Mouse (Mus musculus) CH12.LX (cell line): ENCODE measurements around the gene Galnt17. TPM values are rescaled to one million over a fixed set of nuclear protein-coding genes. Genes with fewer than 3 reads are reported as not detected.

Source experiments
- DNase-seq: peaks from one replicate; pipeline ENCODE4 v3.0.0-alpha.2; 2013; ENCODE audit errors: extremely low read depth
- H3K27ac ChIP-seq: 2 replicates; pipeline ENCODE4 v1.5.1; 2012; ENCODE audit warnings: low read depth, mild to moderate bottlenecking, control low read depth, moderate library complexity; ENCODE audit not compliant: insufficient read depth
- H3K27me3 ChIP-seq: replicated peaks from 2 replicates; pipeline ENCODE3; 2012; ENCODE audit warnings: inconsistent platforms
- H3K36me3 ChIP-seq, 2 experiments: replicated peaks in 1 of 2; 2 replicates each; pipeline versions ENCODE3 to v1.6.1; 2012; ENCODE audit warnings: inconsistent platforms in 1 of 2, low read length in 1 of 2, mild to moderate bottlenecking in 1 of 2, mixed read lengths in 1 of 2, moderate library complexity in 1 of 2; ENCODE audit not compliant: control insufficient read depth in 1 of 2, insufficient read depth in 1 of 2
- H3K4me1 ChIP-seq, 2 experiments: 2 replicates each; pipeline ENCODE4 v1.6.1; 2012; ENCODE audit warnings: inconsistent platforms in 1 of 2, moderate library complexity in 1 of 2; ENCODE audit not compliant: insufficient read depth in 2 of 2, control insufficient read depth in 1 of 2
- H3K4me2 ChIP-seq: 2 replicates; pipeline ENCODE4 v1.6.1; 2012; ENCODE audit warnings: low read depth, mild to moderate bottlenecking, control low read depth; ENCODE audit not compliant: poor library complexity, insufficient read depth, severe bottlenecking
- H3K4me3 ChIP-seq, 3 experiments: fragments of 150-350 bp in 1 of 3; sonication (generic) in 1 of 3; replicated peaks in 1 of 3; 2 replicates each; pipeline versions ENCODE3 to v1.5.1; 2011 to 2012; ENCODE audit warnings: low read depth in 2 of 3, low read length in 2 of 3, mild to moderate bottlenecking in 2 of 3, moderate library complexity in 2 of 3, control low read depth in 1 of 3, improper control_type of control experiment in 1 of 3, inconsistent platforms in 1 of 3, mixed read lengths in 1 of 3; ENCODE audit not compliant: poor library complexity in 1 of 3
- H3K79me2 ChIP-seq: replicated peaks from 2 replicates; pipeline ENCODE4 v1.6.1; 2012; ENCODE audit warnings: mild to moderate bottlenecking, moderate library complexity; ENCODE audit not compliant: control insufficient read depth, poor library complexity, insufficient read depth, severe bottlenecking; ENCODE audit errors: extremely low read depth
- H3K9ac ChIP-seq: 2 replicates; pipeline ENCODE4 v1.6.1; 2012; ENCODE audit warnings: low read depth, mild to moderate bottlenecking, control low read depth, moderate library complexity; ENCODE audit not compliant: insufficient read depth
- H3K9me3 ChIP-seq: replicated peaks from 2 replicates; pipeline ENCODE3; 2012; ENCODE audit warnings: low read length, inconsistent platforms, mixed read lengths
- BHLHE40 ChIP-seq: IDR thresholded peaks from 2 replicates; pipeline ENCODE4 v1.6.1; 2011; ENCODE audit warnings: mild to moderate bottlenecking, low read depth, low read length, improper control_type of control experiment
- E2F4 ChIP-seq: IDR thresholded peaks from 2 replicates; pipeline ENCODE4 v1.6.1; 2011; ENCODE audit warnings: low read depth, low read length, improper control_type of control experiment; ENCODE audit not compliant: insufficient replicate concordance
- ELF1 ChIP-seq: IDR thresholded peaks from 2 replicates; pipeline ENCODE4 v1.6.1; 2014; ENCODE audit warnings: low read depth, mild to moderate bottlenecking, inconsistent platforms, low read length, improper control_type of control experiment
- EP300 ChIP-seq: IDR thresholded peaks from 2 replicates; pipeline ENCODE4 v1.6.1; 2011; ENCODE audit warnings: low read length, improper control_type of control experiment
- ETS1 ChIP-seq: conservative IDR thresholded peaks from 2 replicates; pipeline ENCODE4 v1.6.1; 2012; ENCODE audit warnings: low read depth, mild to moderate bottlenecking, inconsistent platforms, low read length, improper control_type of control experiment, moderate library complexity
- GABPA ChIP-seq: IDR thresholded peaks from 2 replicates; pipeline ENCODE4 v1.6.1; 2012; ENCODE audit warnings: low read depth, low read length, improper control_type of control experiment, inconsistent platforms; ENCODE audit not compliant: insufficient replicate concordance
- JUN ChIP-seq: IDR thresholded peaks from 2 replicates; pipeline ENCODE4 v1.6.1; 2011; ENCODE audit warnings: low read depth, mild to moderate bottlenecking, low read length, improper control_type of control experiment, moderate library complexity; ENCODE audit not compliant: insufficient read depth
- KAT2A ChIP-seq: IDR thresholded peaks from 2 replicates; pipeline ENCODE4 v1.6.1; 2012; ENCODE audit warnings: low read length, improper control_type of control experiment, inconsistent platforms; ENCODE audit not compliant: insufficient replicate concordance
- MAFK ChIP-seq: IDR thresholded peaks from 2 replicates; pipeline ENCODE4 v1.6.1; 2011; ENCODE audit warnings: low read length, improper control_type of control experiment; ENCODE audit not compliant: insufficient replicate concordance
- MEF2A ChIP-seq: IDR thresholded peaks from 2 replicates; pipeline ENCODE4 v1.6.1; 2014; ENCODE audit warnings: low read depth, mild to moderate bottlenecking, inconsistent platforms, low read length, improper control_type of control experiment, borderline replicate concordance
- MYC ChIP-seq: IDR thresholded peaks from 2 replicates; pipeline ENCODE4 v1.6.1; 2011; ENCODE audit warnings: low read depth, mild to moderate bottlenecking, improper control_type of control experiment, low read length
- NELFE ChIP-seq: IDR thresholded peaks from 2 replicates; pipeline ENCODE4 v1.6.1; 2011; ENCODE audit warnings: low read depth, low read length, improper control_type of control experiment
- NRF1 ChIP-seq: IDR thresholded peaks from 2 replicates; pipeline ENCODE4 v1.6.1; 2014; ENCODE audit warnings: low read depth, mild to moderate bottlenecking, inconsistent platforms, low read length, improper control_type of control experiment, moderate library complexity
- PAX5 ChIP-seq: IDR thresholded peaks from 2 replicates; pipeline ENCODE4 v1.6.1; 2012; ENCODE audit warnings: low read length, inconsistent platforms, mixed read lengths
- POLR2AphosphoS2 ChIP-seq: IDR thresholded peaks from 2 replicates; pipeline ENCODE4 v1.6.1; 2011; ENCODE audit warnings: low read depth, low read length, improper control_type of control experiment
- RCOR1 ChIP-seq: conservative IDR thresholded peaks from 2 replicates; pipeline ENCODE4 v1.6.1; 2012; ENCODE audit warnings: low read depth, mild to moderate bottlenecking, inconsistent platforms, low read length, improper control_type of control experiment
- SIN3A ChIP-seq: IDR thresholded peaks from 2 replicates; pipeline ENCODE4 v1.6.1; 2012; ENCODE audit warnings: low read length, improper control_type of control experiment, inconsistent platforms
- UBTF ChIP-seq: IDR thresholded peaks from 2 replicates; pipeline ENCODE4 v1.6.1; 2012; ENCODE audit warnings: low read depth, mild to moderate bottlenecking, inconsistent platforms, low read length, improper control_type of control experiment, moderate library complexity
- USF1 ChIP-seq: IDR thresholded peaks from 2 replicates; pipeline ENCODE4 v1.6.1; 2014; ENCODE audit warnings: low read depth, mild to moderate bottlenecking, inconsistent platforms, low read length, improper control_type of control experiment
- ZC3H11A ChIP-seq: IDR thresholded peaks from 2 replicates; pipeline ENCODE4 v1.6.1; 2012; ENCODE audit warnings: low read depth, mild to moderate bottlenecking, inconsistent platforms, low read length, improper control_type of control experiment
- ZKSCAN1 ChIP-seq: IDR thresholded peaks from 2 replicates; pipeline ENCODE4 v1.6.1; 2012; ENCODE audit warnings: low read depth, inconsistent platforms, low read length, improper control_type of control experiment, borderline replicate concordance
- ZMIZ1 ChIP-seq: IDR thresholded peaks from 2 replicates; pipeline ENCODE4 v1.6.1; 2012; ENCODE audit warnings: low read depth, mild to moderate bottlenecking, inconsistent platforms, low read length, improper control_type of control experiment
- ZNF384 ChIP-seq: IDR thresholded peaks from 2 replicates; pipeline ENCODE4 v1.6.1; 2012; ENCODE audit warnings: low read depth, low read length, improper control_type of control experiment, inconsistent platforms
- dilution Hi-C: fragments of 300-500 bp; cut with MboI; formaldehyde crosslinking; loops from 2 replicates; pipeline ENCODE4 v1.14.3; 2020; ENCODE audit warnings: low sequenced_read_pairs; ENCODE audit not compliant: extremely low pct_unique_long_range_greater_than_20kb, extremely low pct_ligation_motif_present
- in situ Hi-C: fragments of 300-500 bp; cut with MboI; formaldehyde crosslinking; loops from 3 replicates; pipeline ENCODE4 v1.14.3; 2019; ENCODE audit warnings: low sequenced_read_pairs, low pct_ligation_motif_present, low pct_unique_long_range_greater_than_20kb, mixed read lengths
- polyA plus RNA-seq: library from polyadenylated mRNA; unstranded; fragments of >175 nt; gene quantifications from 2 replicates; pipeline ENCODE4 v1.2.1, GENCODE M21; 2012; ENCODE audit warnings: low read depth; ENCODE audit not compliant: insufficient read length
- total RNA-seq, 2 experiments: library from RNA; depleted of rRNA; stranded (reverse); fragments of 300-350 nt in 1 of 2; fragments of >200 nt in 1 of 2; gene quantifications; 2 replicates each; pipeline ENCODE4 v1.2.3; 2012 to 2014

Galnt17 gene
- total and polyA plus RNA-seq, 3 experiments: 0.09 TPM; not detected in 2

DNA sequence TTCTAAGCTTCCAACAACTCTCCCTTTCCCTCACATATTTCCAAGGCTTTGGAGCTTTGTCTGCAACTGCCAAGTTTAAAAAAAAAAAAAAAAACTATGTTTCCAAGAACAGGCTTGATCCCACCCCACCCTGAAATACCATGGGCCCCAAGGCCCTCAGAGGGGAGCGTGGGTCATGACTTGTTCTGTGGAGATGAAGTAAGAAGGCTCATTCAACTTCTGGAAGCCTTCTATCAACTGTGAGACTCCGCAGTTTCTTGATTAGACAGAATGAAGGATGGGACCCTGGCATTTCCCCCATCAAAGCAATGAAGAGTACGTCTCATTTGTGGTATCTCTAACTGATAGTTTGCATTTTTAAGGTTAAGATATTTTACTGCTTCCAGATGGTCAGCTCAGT is 13.0 kb upstream of the Galnt17 start:
- in situ Hi-C loops (no loop called here), dilution Hi-C loops (no loop called here)
- Histone ChIP-seq H3K79me2 (no peaks in the 10 kb centered on the region), H3K9ac (no peak overlapping the region), H3K4me3 (no peak overlapping the region), H3K27ac (no peak overlapping the region), H3K4me2 (no peak overlapping the region), H3K27me3 (no peaks in the 10 kb centered on the region), H3K36me3 (no peaks in the 10 kb centered on the region), H3K4me1 (no peaks in the 10 kb centered on the region), H3K9me3 (peaks cover 68% of the 10 kb centered on the region)
- TF ChIP-seq MAFK (no peak), PAX5 (no peak), USF1 (no peak), NELFE (no peak), EP300 (no peak), ZC3H11A (no peak), POLR2AphosphoS2 (no peak), NRF1 (no peak)
- DNase-seq: no peak

- H3K36me3 ChIP-seq: no peaks in the 10 kb centered on the region
- dilution Hi-C loops (no loop called here), in situ Hi-C loops (no loop called here)
- DNase-seq: no peak
- no peak overlapping the region for H3K27ac ChIP-seq
- H3K27me3 ChIP-seq: no peaks in the 10 kb centered on the region
- no peaks in the 10 kb centered on the region for H3K4me1 ChIP-seq
- TF ChIP-seq ZKSCAN1 (no peak), KAT2A (no peak), ZMIZ1 (no peak), UBTF (no peak), EP300 (no peak), BHLHE40 (no peak), ZNF384 (no peak), RCOR1 (no peak), ELF1 (no peak), MEF2A (no peak), JUN (no peak), SIN3A (no peak), NRF1 (no peak), MYC (no peak), GABPA (no peak), E2F4 (no peak), ZC3H11A (no peak), ETS1 (no peak), PAX5 (no peak)
- no peak overlapping the region for H3K4me2 ChIP-seq
- peaks cover 64% of the 10 kb centered on the region for H3K9me3 ChIP-seq
- no peak overlapping the region for H3K9ac ChIP-seq
- H3K4me3 ChIP-seq: no peak overlapping the region
- H3K79me2 ChIP-seq: no peaks in the 10 kb centered on the region
Measured at GRCm38 (mm10) chr5:131319605-131320004, 11.3 kb upstream of the Galnt17 start.
